Mouse (Mus musculus) neural tube, embryonic 11.5 days (tissue): ENCODE data around the gene Dus1l. TPM values are rescaled to one million over a fixed set of nuclear protein-coding genes. Genes with fewer than 3 reads are reported as not detected.

Experiments used
- ATAC-seq: fragments of 200-750 bp; cut with Nextera tagmentation; 2 replicates; pipeline ENCODE4 v1.8.0; 2017; ENCODE audit warnings: moderate number of reproducible peaks, mild to moderate bottlenecking, moderate TSS enrichment, moderate library complexity; ENCODE audit not compliant: insufficient read depth, low FRiP score, low TSS enrichment
- DNase-seq: peaks from one replicate; pipeline ENCODE4 v3.0.0-alpha.2; 2015; ENCODE audit warnings: low spot score
- H3K27ac ChIP-seq: fragments of 300-500 bp; sonication (generic); 2 replicates; pipeline ENCODE4 v1.5.1; 2014; ENCODE audit warnings: low read depth, mild to moderate bottlenecking, low read length
- H3K27me3 ChIP-seq: fragments of 300-500 bp; sonication (generic); 2 replicates; pipeline ENCODE4 v1.6.1; 2014; ENCODE audit warnings: mild to moderate bottlenecking, low read length, mixed read lengths; ENCODE audit not compliant: control insufficient read depth, insufficient read depth
- H3K36me3 ChIP-seq: fragments of 300-500 bp; sonication (generic); 2 replicates; pipeline ENCODE4 v1.6.1; 2014; ENCODE audit warnings: mild to moderate bottlenecking, low read length, moderate library complexity, mixed read lengths; ENCODE audit not compliant: control insufficient read depth, insufficient read depth
- H3K4me1 ChIP-seq: fragments of 300-500 bp; sonication (generic); 2 replicates; pipeline ENCODE4 v1.6.1; 2014; ENCODE audit warnings: low read length, mixed read lengths; ENCODE audit not compliant: control insufficient read depth, insufficient read depth
- H3K4me2 ChIP-seq: fragments of 300-500 bp; sonication (generic); 2 replicates; pipeline ENCODE4 v1.6.1; 2014; ENCODE audit warnings: low read depth, mild to moderate bottlenecking, moderate library complexity
- H3K4me3 ChIP-seq: fragments of 300-500 bp; sonication (generic); 2 replicates; pipeline ENCODE4 v1.5.1; 2014; ENCODE audit warnings: low read depth, low read length
- H3K9ac ChIP-seq: fragments of 300-500 bp; sonication (generic); 2 replicates; pipeline ENCODE4 v1.6.1; 2014; ENCODE audit warnings: mild to moderate bottlenecking, low read length
- H3K9me3 ChIP-seq: fragments of 300-500 bp; sonication (generic); 2 replicates; pipeline ENCODE4 v1.6.1; 2016; ENCODE audit warnings: low read length; ENCODE audit not compliant: control insufficient read depth
- WGBS: fragments of 180-500 bp; shearing (Covaris S2); extraction: QIAGEN DNeasy Blood & Tissue Kit; methylation state at CpG from one replicate; pipeline ENCODE4 v1.1.7; 2014; 5-methylcytosine and 5-hydroxymethylcytosine counted together
- polyA plus RNA-seq: library from polyadenylated mRNA; unstranded; fragments of >200 nt; fragmentation: Nextera tagmentation; extraction: Ambion mirVana; gene quantifications from 2 replicates; pipeline ENCODE4 v1.2.1, GENCODE M21; 2014

The Dus1l gene
- polyA plus RNA-seq, 1 experiment from 2014 or later, result 84.7 TPM

DNA sequence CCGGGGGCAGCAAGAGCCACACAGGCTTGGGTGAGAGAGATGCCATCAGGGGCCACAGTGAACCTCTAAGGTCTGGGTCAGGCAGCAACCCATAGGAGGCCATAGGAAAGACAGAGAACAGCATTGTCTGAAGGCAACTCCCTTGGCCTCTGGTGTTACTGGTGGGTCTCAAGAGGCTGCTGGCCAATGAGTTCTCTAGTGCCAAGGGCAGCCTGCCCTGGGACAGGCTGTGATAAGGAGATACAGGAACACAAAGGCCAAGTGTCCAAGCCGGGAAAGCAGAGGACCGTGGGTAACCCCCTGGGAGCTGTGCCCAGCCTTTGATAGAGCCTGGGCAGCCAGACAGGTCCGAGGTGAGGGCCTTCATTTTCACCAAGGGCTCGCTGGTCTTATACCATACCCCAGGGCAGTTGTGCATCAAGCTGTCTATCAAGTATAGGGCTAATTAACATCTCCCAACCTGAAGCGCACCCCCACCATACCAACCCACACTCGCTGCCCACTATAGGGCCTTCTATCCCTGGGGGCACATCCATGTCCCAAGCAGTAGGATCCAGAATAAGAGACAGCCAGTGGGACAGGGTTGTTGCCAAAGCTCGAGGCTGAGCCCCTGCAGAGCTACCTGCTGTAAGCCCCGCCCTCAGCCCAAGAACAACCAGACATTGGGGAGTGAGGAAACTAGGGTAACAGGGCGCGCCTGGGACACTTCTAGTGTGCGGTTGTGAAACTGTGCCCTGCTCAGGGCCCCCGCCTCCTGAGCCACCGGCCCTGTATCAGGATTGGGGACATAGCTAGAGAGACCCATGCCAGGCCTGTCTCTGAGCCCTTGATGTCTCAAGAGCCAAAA is 25.1 kb upstream of the Dus1l start:
- no peaks in the 10 kb centered on the region for H3K9me3 ChIP-seq
- H3K27me3 ChIP-seq, result no peaks in the 10 kb centered on the region
- no peak for ATAC-seq
- peak overlapping the region; percentile 95 for H3K4me2 ChIP-seq
- H3K4me3 ChIP-seq, result peak overlapping the region; percentile 91
- WGBS, result 85% methylated on average over 14 of the region's 14 CpGs
- no peak for DNase-seq
- H3K27ac ChIP-seq, result no peak overlapping the region
- peaks cover 28% of the 10 kb centered on the region for H3K4me1 ChIP-seq
- H3K9ac ChIP-seq, result no peak overlapping the region
- H3K36me3 ChIP-seq, result peaks cover 47% of the 10 kb centered on the region

DNA sequence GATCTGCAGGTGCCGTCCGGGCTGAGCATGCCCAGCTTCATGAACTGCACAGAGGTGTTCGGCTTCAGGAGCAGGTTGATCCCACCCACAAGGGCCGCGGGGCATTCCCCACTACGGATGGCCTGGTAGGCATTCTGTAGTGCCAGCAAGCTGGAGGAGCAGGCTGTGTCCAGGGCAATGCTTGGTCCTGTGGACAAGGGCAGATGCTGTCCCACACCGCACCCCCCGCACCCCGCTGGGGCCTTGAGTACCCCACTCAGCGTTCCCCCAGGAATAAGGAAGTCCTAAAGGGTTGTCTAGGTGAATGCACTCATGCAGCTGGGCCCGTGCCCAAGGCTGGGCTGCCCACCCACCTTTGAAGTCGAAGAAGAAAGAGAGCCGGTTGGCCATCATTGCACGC is 24.3 kb upstream of the Dus1l start:
- Histone ChIP-seq H3K4me3 (no peak overlapping the region), H3K36me3 (peaks cover 55% of the 10 kb centered on the region), H3K27me3 (no peaks in the 10 kb centered on the region), H3K4me2 (no peak overlapping the region), H3K4me1 (peaks cover 24% of the 10 kb centered on the region), H3K9ac (no peak overlapping the region; the same call in 1 of the 2 replicates), H3K27ac (no peak overlapping the region), H3K9me3 (no peaks in the 10 kb centered on the region)
- ATAC-seq (no peak), DNase-seq (no peak)
- 92% methylated on average over 14 of the region's 14 CpGs for WGBS

GRCm38 (mm10) chr11:120819556-120819955 is 23.4 kb upstream of the Dus1l start:
- DNase-seq, result no peak
- Histone ChIP-seq H3K4me2 (no peak overlapping the region), H3K27me3 (no peaks in the 10 kb centered on the region), H3K4me3 (no peak overlapping the region), H3K4me1 (peaks cover 18% of the 10 kb centered on the region), H3K9ac (no peak overlapping the region), H3K36me3 (peaks cover 63% of the 10 kb centered on the region), H3K27ac (no peak overlapping the region), H3K9me3 (no peaks in the 10 kb centered on the region)
- no peak for ATAC-seq
- WGBS, result 92% methylated on average over 6 of the region's 6 CpGs

DNA sequence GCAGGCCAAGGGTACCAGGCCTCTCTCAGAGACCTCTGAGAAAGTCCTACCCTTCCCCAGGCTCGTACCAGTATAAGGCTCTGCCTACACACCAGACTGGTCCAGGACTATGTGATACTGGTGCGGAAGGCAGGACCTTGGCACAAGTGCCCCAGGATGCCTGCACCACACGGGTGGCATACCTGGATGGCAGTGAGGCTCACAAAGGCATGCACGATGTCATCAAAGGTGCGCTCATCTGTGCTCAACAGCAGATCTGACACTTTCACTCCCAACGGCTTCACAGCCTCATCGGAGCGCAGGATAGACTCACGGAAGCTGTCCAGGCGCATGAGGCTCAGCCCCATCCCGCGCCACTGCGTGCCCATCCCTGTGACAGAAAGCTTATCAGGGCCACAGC is 22.0 kb upstream of the Dus1l start:
- Histone ChIP-seq H3K9me3 (no peaks in the 10 kb centered on the region), H3K9ac (no peak overlapping the region; the same call in 1 of the 2 replicates), H3K4me1 (peaks cover 18% of the 10 kb centered on the region), H3K4me2 (no peak overlapping the region), H3K27ac (no peak overlapping the region), H3K4me3 (no peak overlapping the region), H3K36me3 (peaks cover 76% of the 10 kb centered on the region), H3K27me3 (no peaks in the 10 kb centered on the region)
- no peak for DNase-seq
- no peak for ATAC-seq
- 94% methylated on average over 13 of the region's 13 CpGs for WGBS

- no peak overlapping the region for H3K27ac ChIP-seq
- peaks cover 12% of the 10 kb centered on the region for H3K4me1 ChIP-seq
- peaks cover 85% of the 10 kb centered on the region for H3K36me3 ChIP-seq
- WGBS, result 93% methylated on average over 6 of the region's 6 CpGs
- no peak overlapping the region for H3K4me3 ChIP-seq
- no peaks in the 10 kb centered on the region for H3K9me3 ChIP-seq
- DNase-seq, result no peak
- no peak for ATAC-seq
- H3K4me2 ChIP-seq, result no peak overlapping the region
- no peaks in the 10 kb centered on the region for H3K27me3 ChIP-seq
- no peak overlapping the region for H3K9ac ChIP-seq
Observed at GRCm38 (mm10) chr11:120817358-120817757, 21.2 kb upstream of the Dus1l start.

DNA sequence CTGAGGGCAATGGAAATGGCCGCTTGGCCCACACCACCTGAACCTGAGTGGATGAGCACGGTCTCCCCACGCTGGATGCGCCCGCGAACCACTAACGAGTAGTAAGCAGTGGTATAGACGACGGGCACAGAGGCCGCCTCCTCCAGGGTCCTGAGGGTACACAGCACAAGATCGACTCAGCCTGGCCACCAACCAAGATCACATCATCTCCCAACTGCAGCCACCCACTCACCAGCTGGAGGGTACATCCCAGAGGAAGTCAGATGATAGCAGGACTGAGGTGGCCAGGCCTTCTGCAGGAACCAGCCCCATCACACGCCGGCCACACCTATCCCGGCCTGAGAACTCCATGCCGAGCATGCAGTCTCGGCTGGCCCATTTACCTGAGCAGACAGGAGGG is 15.9 kb upstream of the Dus1l start:
- no peak overlapping the region for H3K9ac ChIP-seq
- H3K27me3 ChIP-seq, result no peaks in the 10 kb centered on the region
- no peak overlapping the region for H3K4me3 ChIP-seq
- H3K4me2 ChIP-seq, result no peak overlapping the region
- H3K36me3 ChIP-seq, result peaks cover 95% of the 10 kb centered on the region
- DNase-seq, result no peak
- 96% methylated on average over 16 of the region's 16 CpGs for WGBS
- no peak overlapping the region for H3K27ac ChIP-seq
- H3K4me1 ChIP-seq, result no peaks in the 10 kb centered on the region
- H3K9me3 ChIP-seq, result no peaks in the 10 kb centered on the region
- no peak for ATAC-seq

DNA sequence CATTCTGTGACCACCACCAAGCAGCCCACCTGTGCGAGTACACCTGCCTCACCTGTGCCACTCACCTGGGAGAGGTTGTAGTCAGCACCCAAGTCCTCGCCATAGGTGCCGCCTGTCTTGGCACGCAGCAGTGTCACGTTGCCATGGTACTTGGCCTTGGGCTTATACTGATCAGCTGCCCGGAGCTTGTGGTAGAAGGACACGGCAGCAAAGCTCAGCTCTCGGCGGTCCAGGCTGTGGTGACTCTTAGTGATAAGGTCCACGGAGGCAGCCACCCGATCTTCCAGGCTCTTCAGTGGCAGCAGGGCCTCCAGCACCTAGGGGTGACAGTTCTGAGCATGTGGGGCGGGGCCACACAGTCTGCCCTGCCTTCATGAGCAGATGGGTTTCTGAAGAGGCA is 11.8 kb upstream of the Dus1l start:
- DNase-seq (no peak), ATAC-seq (no peak)
- H3K4me1 ChIP-seq, result no peaks in the 10 kb centered on the region
- WGBS, result 95% methylated on average over 12 of the region's 12 CpGs
- peaks cover 66% of the 10 kb centered on the region for H3K36me3 ChIP-seq
- H3K27me3 ChIP-seq, result no peaks in the 10 kb centered on the region
- no peaks in the 10 kb centered on the region for H3K9me3 ChIP-seq
- no peak overlapping the region for H3K4me2 ChIP-seq
- H3K4me3 ChIP-seq, result no peak overlapping the region
- H3K27ac ChIP-seq, result no peak overlapping the region
- H3K9ac ChIP-seq, result no peak overlapping the region

DNA sequence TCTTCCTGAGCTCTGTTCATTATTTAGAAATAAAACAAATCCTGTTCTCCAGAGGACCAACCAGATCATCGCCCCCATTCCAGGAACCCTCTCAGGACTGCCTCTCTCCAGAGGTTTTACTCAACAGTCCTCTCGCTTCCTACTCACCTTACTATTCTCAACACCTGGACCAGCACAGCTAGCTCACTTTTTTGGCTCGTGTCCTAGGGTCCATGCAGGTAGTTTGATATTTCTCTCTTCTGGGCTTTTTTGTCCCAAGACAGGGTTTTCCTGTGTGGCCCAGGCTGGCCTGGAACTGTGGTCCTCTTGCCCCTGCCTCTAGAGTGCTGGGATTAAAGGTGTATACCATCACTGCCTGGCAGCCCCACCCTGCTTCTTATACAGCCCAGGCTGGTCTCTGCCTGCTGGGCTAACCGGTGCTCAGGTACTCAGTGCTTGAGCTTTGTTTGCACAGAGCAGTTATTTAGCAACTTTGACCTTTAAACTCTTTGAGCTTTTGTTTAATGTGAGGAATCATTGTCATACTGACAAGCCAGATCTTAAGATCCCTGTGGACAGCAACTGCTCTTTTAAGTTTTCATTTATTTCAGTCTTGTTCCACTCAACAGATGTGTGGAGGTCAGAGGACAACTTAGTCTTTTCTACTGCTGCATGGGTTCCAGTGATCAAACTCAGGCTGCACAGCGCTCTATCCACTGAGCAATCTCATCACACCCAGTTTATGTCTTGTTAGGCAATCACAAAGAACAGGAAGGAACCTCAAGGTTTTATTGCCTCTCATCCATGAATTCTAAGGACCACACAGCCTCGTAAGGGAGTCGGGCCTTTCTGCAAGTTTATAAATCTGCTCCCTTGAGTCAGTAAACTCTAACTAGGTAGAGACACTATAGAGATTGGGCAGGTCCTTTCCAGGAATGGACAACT is 9.4 kb upstream of the Dus1l start:
- Histone ChIP-seq H3K27me3 (no peaks in the 10 kb centered on the region), H3K4me3 (no peak overlapping the region), H3K4me1 (no peaks in the 10 kb centered on the region), H3K4me2 (no peak overlapping the region), H3K27ac (no peak overlapping the region), H3K9me3 (no peaks in the 10 kb centered on the region), H3K9ac (no peak overlapping the region), H3K36me3 (peaks cover 43% of the 10 kb centered on the region)
- DNase-seq (no peak), ATAC-seq (no peak)
- WGBS, result 79% methylated on average over 7 of the region's 7 CpGs
